Mouse (Mus musculus) mesoderm, embryonic 11.5 days (tissue): Measurements from ENCODE around the gene Hspa1b.
"Not testable (repeated sequence)": the region's sequence is repeated elsewhere in the genome, so short reads cannot be mapped to it uniquely, and the experiment has no call there.

ENCODE experiments used
- DNase-seq: peaks from one replicate; pipeline ENCODE4 v3.0.0-alpha.2; 2012; ENCODE audit warnings: low read depth, low spot score

Hspa1b gene

DNA sequence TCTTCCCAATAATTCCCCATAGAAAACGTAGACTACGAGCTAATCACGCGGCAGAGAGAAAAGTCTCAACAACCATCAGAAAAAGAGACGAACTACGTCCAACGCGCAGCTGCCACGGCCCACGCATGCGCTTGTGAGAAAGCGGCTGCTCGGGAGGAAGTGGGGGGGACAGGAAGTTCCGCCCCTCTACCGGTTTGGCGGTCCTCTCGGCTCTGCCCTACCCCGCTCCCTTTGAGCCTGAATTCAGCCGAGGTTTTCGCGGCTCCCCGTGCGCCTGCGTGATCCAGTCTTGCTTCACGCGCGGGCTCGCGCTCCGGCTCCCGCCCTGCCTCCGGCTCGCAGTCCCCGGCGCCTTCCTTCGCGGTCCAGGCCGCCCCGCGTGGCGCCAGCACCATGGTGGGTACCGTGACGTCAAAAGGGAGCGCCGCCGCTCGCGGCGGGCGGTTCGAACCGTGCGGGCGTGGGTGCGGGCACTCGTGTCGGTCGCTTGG lies 22.7 kb upstream of the Hspa1b start, which contains the start of gene Lsm2:
Gene Lsm2 (plus strand): TSS at position 173 of the 491 bp plus-strand sequence.
- DNase-seq: peak; percentile 92

DNA sequence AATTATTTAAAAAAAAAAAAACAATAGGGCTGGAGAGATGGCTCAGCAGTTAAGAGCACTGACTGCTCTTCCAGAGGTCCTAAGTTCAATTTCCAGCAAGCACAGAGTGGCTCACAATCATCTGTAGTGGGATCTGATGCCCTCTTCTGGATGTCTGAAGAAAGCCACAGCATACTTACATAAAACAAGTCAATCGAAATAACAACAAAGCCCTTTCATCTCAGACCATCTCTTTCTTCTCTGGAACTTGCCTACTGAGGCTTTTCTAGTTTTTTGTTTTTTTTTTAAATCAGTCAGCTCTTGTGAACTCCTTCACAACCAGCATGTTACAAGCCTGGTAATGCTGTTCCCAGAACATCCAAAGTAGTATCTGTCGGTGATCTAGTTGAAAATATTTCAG lies 21.6 kb upstream of the Hspa1b start:
- peak; percentile 66 for DNase-seq

GRCm38 (mm10) chr17:34979631-34980030 lies 20.6 kb upstream of the Hspa1b start:
- no peak for DNase-seq

GRCm38 (mm10) chr17:34978239-34978638 lies 19.2 kb upstream of the Hspa1b start:
- DNase-seq: no peak

GRCm38 (mm10) chr17:34977000-34977399 lies 18.0 kb upstream of the Hspa1b start:
- DNase-seq: no peak

DNA sequence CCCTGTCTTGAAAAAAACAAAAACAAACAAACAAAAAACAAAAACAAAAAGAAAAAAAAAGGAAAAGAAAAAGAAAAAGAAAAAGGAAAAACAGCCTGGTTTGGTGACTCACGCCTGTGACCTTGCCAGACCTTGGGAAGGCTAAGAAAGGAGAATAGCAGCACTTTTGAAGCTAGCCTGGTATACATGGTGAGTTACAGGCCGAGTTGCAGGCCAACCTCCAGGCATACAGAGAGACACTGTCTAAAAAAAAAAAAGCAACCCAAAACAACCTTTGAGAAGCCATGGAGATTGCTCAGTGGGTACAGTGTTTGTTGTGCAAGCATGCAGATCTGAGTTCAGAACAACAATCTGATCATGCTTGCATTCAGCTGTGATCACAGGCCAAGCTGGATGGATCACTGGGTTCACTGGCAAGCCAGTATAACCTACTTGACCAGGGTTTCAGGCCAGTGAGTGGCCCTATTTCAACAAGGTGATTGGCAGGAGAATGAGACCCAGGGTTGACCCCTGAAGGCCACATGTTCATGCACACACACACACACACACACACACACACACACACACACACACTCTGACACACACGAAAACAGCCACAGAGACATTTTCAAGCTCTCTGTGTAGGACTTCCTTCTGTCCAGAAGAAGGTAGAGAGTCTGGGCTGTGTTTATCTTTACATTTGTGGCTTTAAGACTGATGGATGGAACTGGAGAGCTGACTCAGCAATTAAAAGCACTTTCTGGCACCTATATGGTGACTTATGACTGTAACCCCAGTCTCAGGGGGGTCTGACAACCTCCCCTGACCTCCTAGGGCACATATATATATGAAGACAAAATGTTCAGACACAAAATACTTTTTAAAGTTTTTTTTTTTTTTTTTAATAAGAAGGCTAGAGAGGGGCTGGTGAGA lies 16.8 kb upstream of the Hspa1b start:
- no peak for DNase-seq

DNA sequence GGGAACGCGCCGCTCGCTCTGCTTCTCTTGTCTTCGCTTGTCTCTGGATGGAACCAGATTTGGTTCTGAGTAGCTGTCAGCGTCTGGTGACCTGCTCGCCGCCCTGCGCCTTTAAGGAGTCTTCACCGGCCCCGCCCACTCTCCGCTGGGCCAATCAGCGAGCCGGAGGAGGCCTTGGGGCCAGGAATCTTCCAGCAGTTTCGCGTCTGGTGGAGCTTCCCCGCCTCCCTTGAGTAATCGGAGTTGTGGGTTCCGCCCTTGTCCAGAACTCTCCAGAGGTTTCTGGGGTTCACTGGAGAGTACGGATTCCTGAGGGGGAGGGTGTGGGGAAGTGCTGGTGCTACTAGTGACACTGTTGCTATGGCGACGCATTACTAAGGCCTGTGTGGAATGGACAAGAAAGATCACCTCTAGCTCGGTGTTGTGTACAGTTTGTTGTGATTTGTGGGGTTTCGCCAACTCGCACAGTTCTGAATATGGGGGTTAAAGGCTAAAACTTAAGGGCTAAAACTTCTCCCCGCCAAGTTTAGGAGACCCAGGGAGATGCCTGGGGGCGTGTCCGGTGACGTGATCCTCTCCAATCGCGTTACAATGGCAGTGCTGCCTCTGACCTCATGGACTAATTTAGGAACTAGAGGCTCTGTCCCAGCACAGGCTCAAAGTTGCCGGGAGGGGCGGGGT lies 13.2 kb upstream of the Hspa1b start, which contains the start of the genes Hspa1a and Hspa1l:
Gene Hspa1a (minus strand): TSS at position 88 of the 681 bp plus-strand sequence.
Gene Hspa1l (plus strand): TSS at position 635 of the 681 bp plus-strand sequence.
- DNase-seq: peak; percentile 70

DNA sequence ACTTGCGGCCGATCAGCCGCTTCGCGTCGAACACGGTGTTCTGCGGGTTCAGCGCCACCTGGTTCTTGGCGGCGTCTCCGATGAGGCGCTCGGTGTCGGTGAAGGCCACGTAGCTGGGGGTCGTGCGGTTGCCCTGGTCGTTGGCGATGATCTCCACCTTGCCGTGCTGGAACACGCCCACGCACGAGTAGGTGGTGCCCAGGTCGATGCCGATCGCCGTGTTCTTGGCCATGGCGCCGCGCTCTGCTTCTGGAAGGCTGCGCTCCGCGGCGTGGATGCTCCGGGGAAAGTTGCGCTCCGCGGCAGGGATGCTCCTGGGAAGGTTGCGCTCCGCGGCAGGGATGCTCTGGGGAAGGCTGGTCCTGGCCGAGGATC lies 12.6 kb upstream of the Hspa1b start:
- not testable (repeated sequence) for DNase-seq

DNA sequence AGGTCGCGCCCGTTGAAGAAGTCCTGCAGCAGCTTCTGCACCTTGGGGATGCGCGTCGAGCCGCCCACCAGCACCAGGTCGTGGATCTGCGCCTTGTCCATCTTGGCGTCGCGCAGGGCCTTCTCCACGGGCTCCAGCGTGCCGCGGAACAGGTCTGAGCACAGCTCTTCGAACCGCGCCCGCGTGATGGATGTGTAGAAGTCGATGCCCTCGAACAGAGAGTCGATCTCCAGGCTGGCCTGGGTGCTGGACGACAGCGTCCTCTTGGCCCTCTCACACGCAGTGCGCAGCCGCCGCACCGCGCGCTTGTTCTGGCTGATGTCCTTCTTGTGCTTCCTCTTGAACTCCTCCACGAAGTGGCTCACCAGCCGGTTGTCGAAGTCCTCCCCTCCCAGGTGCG lies 11.8 kb upstream of the Hspa1b start:
- not testable (repeated sequence) for DNase-seq

DNA sequence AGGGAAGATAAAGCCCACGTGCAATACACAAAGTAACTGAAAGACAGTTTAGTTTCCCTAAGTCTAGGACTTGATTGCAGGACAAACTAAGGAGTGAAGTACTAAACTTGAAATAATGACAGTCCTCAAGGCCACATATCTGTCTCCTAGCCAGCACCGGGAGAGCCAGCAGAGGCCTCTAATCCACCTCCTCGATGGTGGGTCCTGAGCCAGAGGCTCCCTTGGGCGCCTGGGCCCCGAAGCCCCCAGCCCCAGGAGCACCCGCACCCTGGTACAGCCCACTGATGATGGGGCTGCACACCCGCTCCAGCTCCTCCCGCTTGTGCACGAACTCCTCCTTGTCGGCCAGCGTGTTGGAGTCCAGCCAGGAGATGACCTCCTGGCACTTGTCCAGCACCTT lies 10.8 kb upstream of the Hspa1b start, which contains the start of gene Gm20481:
Gene Gm20481 (plus strand): TSS at position 91 of the 400 bp plus-strand sequence.
- not testable (repeated sequence) for DNase-seq

GRCm38 (mm10) chr17:34965627-34966026 lies 6.6 kb upstream of the Hspa1b start:
- DNase-seq: no peak

GRCm38 (mm10) chr17:34964640-34965049 lies 5.6 kb upstream of the Hspa1b start:
- no peak for DNase-seq

DNA sequence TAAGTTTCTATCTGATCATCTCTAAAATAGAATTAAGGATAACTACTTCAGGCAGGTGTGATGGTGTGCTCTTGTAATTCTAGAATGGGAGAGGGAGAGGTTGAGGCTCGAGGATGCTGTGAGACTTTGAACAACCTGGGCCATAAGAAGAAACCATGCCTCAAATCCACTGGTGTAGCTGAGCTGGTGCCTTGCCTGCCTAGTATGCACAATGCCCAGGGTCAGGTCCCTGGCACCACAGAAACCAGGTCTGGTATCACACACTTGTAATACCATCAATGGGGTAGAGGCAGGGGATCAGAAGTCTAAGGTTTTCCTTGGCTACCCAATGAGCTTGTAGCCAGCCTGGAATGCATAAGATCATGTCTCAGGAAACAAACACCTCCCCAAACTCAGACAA lies 3.8 kb upstream of the Hspa1b start:
- DNase-seq: no peak

GRCm38 (mm10) chr17:34962125-34962524 lies 3.1 kb upstream of the Hspa1b start:
- DNase-seq: no peak

DNA sequence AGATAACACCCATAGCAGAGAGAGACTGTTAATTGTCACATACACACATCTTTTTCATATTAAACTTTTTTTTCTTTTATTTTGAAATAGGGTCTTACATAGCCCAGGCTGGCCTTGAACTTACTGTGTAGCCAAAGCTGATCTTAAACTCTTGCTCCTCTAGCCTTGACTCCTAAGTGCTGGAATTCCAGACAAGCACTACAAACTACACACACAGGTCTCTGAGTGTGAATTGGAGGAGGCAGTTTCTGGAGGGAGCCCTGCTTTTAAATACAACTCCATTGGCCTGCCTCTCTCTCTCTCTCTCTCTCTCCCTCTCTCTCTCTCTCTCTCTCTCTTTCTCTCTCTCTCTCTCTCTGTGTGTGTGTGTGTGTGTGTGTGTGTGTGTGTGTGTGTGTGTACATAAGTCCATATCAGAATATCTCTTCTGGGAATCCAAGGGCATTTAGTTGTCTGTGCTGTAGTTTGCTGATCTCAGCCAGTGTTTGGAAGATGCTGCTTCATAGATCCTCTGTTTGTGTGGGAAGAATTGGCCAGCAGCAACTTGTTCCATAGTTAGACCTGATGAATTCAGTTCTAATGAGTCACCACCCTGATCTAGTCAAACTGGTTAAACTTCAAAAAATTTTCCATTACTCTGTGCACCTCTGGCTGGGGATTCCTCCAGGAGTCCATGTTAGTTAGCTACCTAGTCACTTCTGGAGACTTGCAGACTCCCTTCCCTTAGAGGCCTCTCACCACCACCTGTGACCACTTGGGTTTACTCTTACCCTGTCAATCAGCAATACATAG lies 1.9 kb upstream of the Hspa1b start:
- no peak for DNase-seq

GRCm38 (mm10) chr17:34959881-34960515 lies 960 bp upstream of the Hspa1b start:
- no peak for DNase-seq

- not testable (repeated sequence) for DNase-seq
These were observed 306 bp downstream of the Hspa1b start for GRCm38 (mm10) chr17:34958734-34959129.

DNA sequence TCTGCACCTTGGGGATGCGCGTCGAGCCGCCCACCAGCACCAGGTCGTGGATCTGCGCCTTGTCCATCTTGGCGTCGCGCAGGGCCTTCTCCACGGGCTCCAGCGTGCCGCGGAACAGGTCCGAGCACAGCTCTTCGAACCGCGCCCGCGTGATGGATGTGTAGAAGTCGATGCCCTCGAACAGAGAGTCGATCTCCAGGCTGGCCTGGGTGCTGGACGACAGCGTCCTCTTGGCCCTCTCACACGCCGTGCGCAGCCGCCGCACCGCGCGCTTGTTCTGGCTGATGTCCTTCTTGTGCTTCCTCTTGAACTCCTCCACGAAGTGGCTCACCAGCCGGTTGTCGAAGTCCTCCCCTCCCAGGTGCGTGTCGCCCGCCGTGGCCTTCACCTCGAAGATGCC lies 1.1 kb downstream of the Hspa1b start:
- not testable (repeated sequence) for DNase-seq

- DNase-seq: not testable (repeated sequence)
These were observed 1.7 kb downstream of the Hspa1b start for GRCm38 (mm10) chr17:34957291-34957690.

- DNase-seq: no peak
These were observed 2.7 kb downstream of the Hspa1b start for GRCm38 (mm10) chr17:34956340-34956739.

- no peak for DNase-seq
These were observed 3.2 kb downstream of the Hspa1b start for GRCm38 (mm10) chr17:34955884-34956283.
